Mouse (Mus musculus): ENCODE measurements around the gene Pde4c. TPM values are rescaled to one million over a fixed set of nuclear protein-coding genes. Genes with fewer than 3 reads are reported as not detected.
A peak's percentile ranks its signal among the peaks of the same experiment; 100 is the strongest.

Gene Pde4c
- polyA plus RNA-seq, 1 experiment = not detected

GRCm38 (mm10) chr8:70695318-70696018, 28.1 kb upstream of the Pde4c start:
- Histone ChIP-seq H3K4me3 (ENCODE audit: insufficient read depth, low read depth, low read length) (no peak overlapping the region), H3K27ac (ENCODE audit: insufficient read depth, low read depth, low read length) (no peak overlapping the region)
- 63% methylated on average over 32 of the region's 32 CpGs for WGBS

GRCm38 (mm10) chr8:70696019-70696885, 27.3 kb upstream of the Pde4c start:
- WGBS = 7% methylated on average over 31 of the region's 31 CpGs
- H3K27ac ChIP-seq (ENCODE audit: insufficient read depth, low read depth, low read length) = peak overlapping the region; percentile 70
- peak overlapping the region; percentile 24 for H3K4me3 ChIP-seq (ENCODE audit: insufficient read depth, low read depth, low read length)
- H3K4me1 ChIP-seq (ENCODE audit: control insufficient read depth, insufficient read depth, low read length) = peaks cover 31% of the 10 kb centered on the region
- TF ChIP-seq POLR2A (IDR thresholded peaks at IDR 0.05; ENCODE audit: insufficient read depth, low read depth, low read length) = no peak
- no peak for TF ChIP-seq CTCF (IDR thresholded peaks at IDR 0.05; ENCODE audit: insufficient read depth, low read depth, low read length)

More at GRCm38 (mm10) chr8:70695318-70696018, 28.1 kb upstream of the Pde4c start:
- TF ChIP-seq POLR2A (IDR thresholded peaks at IDR 0.05; ENCODE audit: insufficient read depth, low read depth, low read length) (no peak), CTCF (IDR thresholded peaks at IDR 0.05; ENCODE audit: insufficient read depth, low read depth, low read length) (no peak)
- peaks cover 29% of the 10 kb centered on the region for H3K4me1 ChIP-seq (ENCODE audit: control insufficient read depth, insufficient read depth, low read length)

DNA sequence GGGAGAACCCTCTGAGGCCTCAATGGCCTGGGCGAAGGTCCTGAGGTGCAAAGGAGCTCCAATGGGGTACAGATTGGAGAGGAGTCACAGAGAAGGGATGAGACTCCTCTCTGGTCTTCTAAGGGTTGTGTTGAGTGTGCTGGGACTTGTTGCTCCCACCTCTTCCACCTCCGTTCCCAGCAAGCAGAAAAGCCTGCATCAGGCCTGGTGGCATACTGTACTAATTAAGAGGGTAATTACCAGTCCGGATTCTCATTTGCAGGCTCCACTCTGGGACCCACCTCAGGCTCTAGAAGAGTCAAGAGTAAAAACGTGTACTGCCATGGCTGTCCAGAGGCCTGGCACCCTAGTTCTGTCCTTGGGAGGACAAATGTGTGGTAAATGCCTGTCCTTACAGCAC, 26.6 kb upstream of the Pde4c start:
- WGBS = 16% methylated on average over 4 of the region's 4 CpGs
- peaks cover 27% of the 10 kb centered on the region for H3K4me1 ChIP-seq (ENCODE audit: control insufficient read depth, insufficient read depth, low read length)
- no peak overlapping the region for H3K4me3 ChIP-seq (ENCODE audit: insufficient read depth, low read depth, low read length)
- TF ChIP-seq POLR2A (IDR thresholded peaks at IDR 0.05; ENCODE audit: insufficient read depth, low read depth, low read length) (no peak), CTCF (IDR thresholded peaks at IDR 0.05; ENCODE audit: insufficient read depth, low read depth, low read length) (no peak)
- H3K27ac ChIP-seq (ENCODE audit: insufficient read depth, low read depth, low read length) = peak overlapping the region; percentile 47; the same call in 1 of the 2 replicates

- TF ChIP-seq CTCF (IDR thresholded peaks at IDR 0.05; ENCODE audit: insufficient read depth, low read depth, low read length) (no peak), POLR2A (IDR thresholded peaks at IDR 0.05; ENCODE audit: insufficient read depth, low read depth, low read length) (no peak)
- 70% methylated on average over 12 of the region's 12 CpGs for WGBS
- H3K4me3 ChIP-seq (ENCODE audit: insufficient read depth, low read depth, low read length) = peak overlapping the region; percentile 63
- H3K4me1 ChIP-seq (ENCODE audit: control insufficient read depth, insufficient read depth, low read length) = peaks cover 26% of the 10 kb centered on the region
- H3K27ac ChIP-seq (ENCODE audit: insufficient read depth, low read depth, low read length) = peak overlapping the region; percentile 98
Measured at GRCm38 (mm10) chr8:70697366-70698250, 25.9 kb upstream of the Pde4c start.

GRCm38 (mm10) chr8:70698310-70699109, 25.0 kb upstream of the Pde4c start, which contains the start of gene Jund:
Gene Jund, plus strand, starts transcription at chr8:70698949.
- H3K27ac ChIP-seq (ENCODE audit: insufficient read depth, low read depth, low read length) = peak within 1 kb of the TSS; percentile 98
- TF ChIP-seq CTCF (IDR thresholded peaks at IDR 0.05; ENCODE audit: insufficient read depth, low read depth, low read length) (no peak), POLR2A (IDR thresholded peaks at IDR 0.05; ENCODE audit: insufficient read depth, low read depth, low read length) (peak; percentile 100)
- H3K4me3 ChIP-seq (ENCODE audit: insufficient read depth, low read depth, low read length) = peak within 1 kb of the TSS; percentile 81
- peaks cover 33% of the 10 kb centered on the region for H3K4me1 ChIP-seq (ENCODE audit: control insufficient read depth, insufficient read depth, low read length)
- WGBS = 1% methylated on average over 69 of the region's 69 CpGs

GRCm38 (mm10) chr8:70699116-70699833, 24.2 kb upstream of the Pde4c start:
- WGBS = under 1% methylated on average over 88 of the region's 89 CpGs
- Histone ChIP-seq H3K4me3 (ENCODE audit: insufficient read depth, low read depth, low read length) (peak overlapping the region; percentile 81), H3K27ac (ENCODE audit: insufficient read depth, low read depth, low read length) (peak overlapping the region; percentile 95), H3K4me1 (ENCODE audit: control insufficient read depth, insufficient read depth, low read length) (peaks cover 37% of the 10 kb centered on the region)
- TF ChIP-seq POLR2A (IDR thresholded peaks at IDR 0.05; ENCODE audit: insufficient read depth, low read depth, low read length) = no peak; the same call in 1 of the 2 replicates
- TF ChIP-seq CTCF (IDR thresholded peaks at IDR 0.05; ENCODE audit: insufficient read depth, low read depth, low read length) = 0 out of 2 replicates have a peak, but pooled peaks have one; percentile 8

GRCm38 (mm10) chr8:70699834-70700554, 23.5 kb upstream of the Pde4c start:
- TF ChIP-seq POLR2A (IDR thresholded peaks at IDR 0.05; ENCODE audit: insufficient read depth, low read depth, low read length) (peak; percentile 83), CTCF (IDR thresholded peaks at IDR 0.05; ENCODE audit: insufficient read depth, low read depth, low read length) (no peak)
- H3K4me1 ChIP-seq (ENCODE audit: control insufficient read depth, insufficient read depth, low read length) = peaks cover 37% of the 10 kb centered on the region
- WGBS = under 1% methylated on average over 59 of the region's 59 CpGs
- peak overlapping the region; percentile 95 for H3K27ac ChIP-seq (ENCODE audit: insufficient read depth, low read depth, low read length)
- peak overlapping the region; percentile 81 for H3K4me3 ChIP-seq (ENCODE audit: insufficient read depth, low read depth, low read length)
